In the genomic region with DNA sequence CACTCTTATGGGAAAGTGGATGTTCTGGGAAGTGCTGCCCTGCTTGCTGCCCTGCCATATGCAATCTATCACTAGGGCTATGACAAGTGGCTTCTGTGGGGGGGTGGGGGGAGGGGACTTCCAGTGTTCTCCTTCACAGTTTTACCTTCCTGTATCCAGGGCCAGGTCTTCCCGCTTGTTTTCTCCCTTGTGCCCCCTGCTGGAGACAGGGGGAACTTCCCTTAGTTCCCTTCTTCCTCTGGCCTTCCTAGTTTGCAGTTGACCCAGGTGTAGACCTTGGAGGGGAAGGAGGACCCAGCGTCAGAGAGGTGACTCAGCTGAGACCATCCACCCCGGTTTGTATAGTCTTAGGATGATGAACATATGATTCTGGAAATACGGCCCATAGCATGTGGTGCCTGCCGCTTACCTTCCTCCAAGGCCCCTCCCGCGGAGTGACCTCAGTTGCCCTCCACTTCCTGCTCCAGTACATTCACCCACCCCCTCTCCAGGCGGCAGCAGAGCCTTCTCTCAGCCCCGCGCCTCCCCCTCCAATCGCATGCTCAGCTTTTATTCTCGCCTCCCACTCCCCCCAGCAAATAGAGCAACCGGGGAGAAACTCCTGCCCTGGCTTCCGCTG, we compare ENCODE assay signal across 9 mouse cellular contexts. TPM values are rescaled to one million over a fixed set of nuclear protein-coding genes. Genes with fewer than 3 reads are reported as not detected.
DNase-seq lines count a peak whose midpoint lies in the region; ATAC-seq and TF ChIP-seq lines count a peak whose summit lies in the region.
"Had no signal": no experiment of that assay in that cellular context is flagged by ENCODE, and none has a peak within 500 bp of the region (broad histone marks: within the 10 kb centered on the region; RNA-seq: fewer than 3 reads in every experiment).

No protein-coding gene starts in this region.

- H3K4me1 ChIP-seq in midbrain, embryonic 11.5 days (ENCODE audit: control insufficient read depth, insufficient read depth, low read length), result peaks cover 7% of the 10 kb centered on the region
- H3K4me1 ChIP-seq in midbrain, embryonic 16.5 days (ENCODE audit: control insufficient read depth, insufficient read depth, low read length), result peaks cover 4% of the 10 kb centered on the region; the same call in 1 of the 2 replicates
- no peaks in the 10 kb centered on the region; the same call in 1 of the 2 replicates for H3K4me1 ChIP-seq in kidney, adult 2 months (ENCODE audit: control insufficient read depth, insufficient read depth, low read length)

- TF ChIP-seq CTCF in kidney, adult 2 months (conservative IDR thresholded peaks at IDR 0.05; ENCODE audit: insufficient read depth, insufficient read length, low read depth, low read length), result peak; percentile 78

- TF ChIP-seq POLR2A in kidney, adult 2 months (IDR thresholded peaks at IDR 0.05; ENCODE audit: low read depth, low read length), result no peak

- no peaks in the 10 kb centered on the region for H3K36me3 ChIP-seq in midbrain, embryonic 11.5 days (ENCODE audit: control insufficient read depth, insufficient read depth, low read length)
- no peaks in the 10 kb centered on the region for H3K36me3 ChIP-seq in midbrain, embryonic 16.5 days (ENCODE audit: control insufficient read depth, insufficient read depth, low read length)
- no peaks in the 10 kb centered on the region for H3K36me3 ChIP-seq in kidney, adult 2 months (ENCODE audit: control insufficient read depth, insufficient read depth, low read length)

- H3K27ac ChIP-seq in midbrain, embryonic 11.5 days (ENCODE audit: low read depth, low read length), result no peak overlapping the region
- no peak overlapping the region for H3K27ac ChIP-seq in midbrain, embryonic 16.5 days (ENCODE audit: low read length)
- H3K27ac ChIP-seq in kidney, adult 2 months (ENCODE audit: insufficient read depth, low read depth, low read length), result no peak overlapping the region

- no peak overlapping the region for H3K9ac ChIP-seq in midbrain, embryonic 11.5 days (ENCODE audit: low read length)
- no peak overlapping the region for H3K9ac ChIP-seq in midbrain, embryonic 16.5 days (ENCODE audit: low read depth, low read length)

- H3K9me3 ChIP-seq in midbrain, embryonic 11.5 days (ENCODE audit: control insufficient read depth, low read length), result no peaks in the 10 kb centered on the region
- no peaks in the 10 kb centered on the region for H3K9me3 ChIP-seq in midbrain, embryonic 16.5 days (replicated peaks; ENCODE audit: control insufficient read depth, low read length, poor library complexity, severe bottlenecking)

- no peak overlapping the region for H3K4me2 ChIP-seq in midbrain, embryonic 11.5 days
- H3K4me2 ChIP-seq in midbrain, embryonic 16.5 days (ENCODE audit: low read length), result no peak overlapping the region

- H3K4me3 ChIP-seq in midbrain, embryonic 11.5 days (ENCODE audit: low read depth, low read length), result no peak overlapping the region
- H3K4me3 ChIP-seq in midbrain, embryonic 16.5 days (ENCODE audit: low read depth, low read length), result no peak overlapping the region
- no peak overlapping the region for H3K4me3 ChIP-seq in kidney, adult 2 months (ENCODE audit: insufficient read depth, low read depth, low read length)

- peak; percentile 47 to 55 for DNase-seq in cerebellum, adult 18-20 months
- DNase-seq in midbrain, embryonic 11.5 days (ENCODE audit: low spot score, missing footprints), result peak; percentile 94
- peak; percentile 65 to 75 for DNase-seq in cerebellum, postnatal 10 days
- peak; percentile 48 for DNase-seq in kidney, adult 2 months
- DNase-seq in lung, postnatal 10 days, result peak; percentile 57
- DNase-seq in thymus, postnatal 4 days, result peak; percentile 44

- peaks cover 14% of the 10 kb centered on the region for H3K27me3 ChIP-seq in midbrain, embryonic 11.5 days (ENCODE audit: control insufficient read depth, insufficient read depth, low read length)
- no peaks in the 10 kb centered on the region for H3K27me3 ChIP-seq in midbrain, embryonic 16.5 days (ENCODE audit: control insufficient read depth, insufficient read depth, low read depth, low read length)
- no peaks in the 10 kb centered on the region for H3K27me3 ChIP-seq in kidney, adult 2 months (replicated peaks; ENCODE audit: control insufficient read depth, insufficient read depth, low read length)
- H3K27me3 ChIP-seq: Patski had no signal

- 31% methylated on average over 14 of the region's 14 CpGs for WGBS in midbrain, embryonic 11.5 days
- WGBS in midbrain, embryonic 16.5 days, result 36% methylated on average over 14 of the region's 14 CpGs
- 21% methylated on average over 14 of the region's 14 CpGs for WGBS in kidney, adult 2 months

- no peak for ATAC-seq in cerebellum, adult (ENCODE audit: insufficient number of reproducible peaks, low FRiP score, low TSS enrichment)
- no peak for ATAC-seq in midbrain, embryonic 11.5 days (ENCODE audit: low FRiP score)
- no peak for ATAC-seq in midbrain, embryonic 16.5 days
- ATAC-seq: Patski had no signal

RNA-seq across cellular contexts. Expression of a gene that starts 4.5 kb away (rescaled TPM):
- 8.6 and 10.2 TPM in 2 replicates for polyA plus RNA-seq in midbrain, embryonic 11.5 days (2014; fragmentation: Nextera tagmentation; extraction: Ambion mirVana)
- 28.1 and 36.2 TPM in 2 replicates for polyA plus RNA-seq in midbrain, embryonic 16.5 days (2015; fragmentation: Nextera tagmentation; extraction: Ambion mirVana)
- 4.1 and 5.1 TPM in 2 replicates for polyA plus RNA-seq in kidney, adult 2 months (2012; rRNA removed)

RNA-seq across cellular contexts. Expression of a gene that starts 32.1 kb away (rescaled TPM):
- polyA plus RNA-seq in midbrain, embryonic 11.5 days (2014; fragmentation: Nextera tagmentation; extraction: Ambion mirVana), result 108 and 111 TPM in 2 replicates
- 47.6 and 57.4 TPM in 2 replicates for polyA plus RNA-seq in midbrain, embryonic 16.5 days (2015; fragmentation: Nextera tagmentation; extraction: Ambion mirVana)
- polyA plus RNA-seq in kidney, adult 2 months (2012; rRNA removed), result 14.2 TPM in 2 replicates

RNA-seq across cellular contexts. Expression of a gene that starts 32.6 kb away (rescaled TPM):
- 2.7 and 3.5 TPM in 2 replicates for polyA plus RNA-seq in midbrain, embryonic 11.5 days (2014; fragmentation: Nextera tagmentation; extraction: Ambion mirVana)
- 2.7 and 2.9 TPM in 2 replicates for polyA plus RNA-seq in midbrain, embryonic 16.5 days (2015; fragmentation: Nextera tagmentation; extraction: Ambion mirVana)
- 0.31 and 0.42 TPM in 2 replicates for polyA plus RNA-seq in kidney, adult 2 months (2012; rRNA removed)

Comparison
In these comparisons a context has a peak if more than half of its experiments do, and no peak if none do; other contexts are left out.
1. DNase-seq: peak in every context shown above with its lines; median percentile 94 in midbrain, embryonic 11.5 days; 70 in cerebellum, postnatal 10 days; 57 in lung, postnatal 10 days; 51 in cerebellum, adult 18-20 months; 48 in kidney, adult 2 months; 44 in thymus, postnatal 4 days.